Mouse (Mus musculus) liver, embryonic 14.5 days (tissue): ENCODE results near the gene Rnf213. TPM values are rescaled to one million over a fixed set of nuclear protein-coding genes. Genes with fewer than 3 reads are reported as not detected.

ENCODE experiments used
- ATAC-seq: fragments of 200-750 bp; cut with Nextera tagmentation; 2 replicates; pipeline ENCODE4 v1.8.0; 2017; ENCODE audit warnings: moderate number of reproducible peaks, mild to moderate bottlenecking, moderate library complexity; ENCODE audit not compliant: insufficient read depth
- DNase-seq, 3 experiments: peaks; one replicate each; pipeline ENCODE4 v3.0.0-alpha.2; 2012 to 2013; ENCODE audit warnings: low read depth in 3 of 3, low spot score in 3 of 3
- H3K27ac ChIP-seq: fragments of 300-500 bp; sonication (generic); 2 replicates; pipeline ENCODE4 v1.5.1; 2014; ENCODE audit warnings: moderate library complexity, mild to moderate bottlenecking, control low read depth, inconsistent platforms
- H3K27me3 ChIP-seq: fragments of 300-500 bp; sonication (generic); 2 replicates; pipeline ENCODE4 v1.6.1; 2014; ENCODE audit warnings: mild to moderate bottlenecking, low read length, moderate library complexity; ENCODE audit not compliant: control insufficient read depth, insufficient read depth
- H3K36me3 ChIP-seq: fragments of 300-500 bp; sonication (generic); replicated peaks from 2 replicates; pipeline ENCODE4 v1.6.1; 2014; ENCODE audit warnings: low read depth; ENCODE audit not compliant: control insufficient read depth, insufficient read depth
- H3K4me1 ChIP-seq, 2 experiments: fragments of 200-500 bp in 1 of 2; fragments of 300-500 bp in 1 of 2; sonication (generic) in 1 of 2; replicated peaks; 2 replicates each; pipeline ENCODE4 v1.6.1; 2012 to 2014; ENCODE audit warnings: antibody characterized with exemption in 1 of 2, inconsistent platforms in 1 of 2, low read length in 1 of 2; ENCODE audit not compliant: control insufficient read depth in 2 of 2, insufficient read depth in 2 of 2
- H3K4me2 ChIP-seq: fragments of 300-500 bp; sonication (generic); 2 replicates; pipeline ENCODE4 v1.6.1; 2014; ENCODE audit warnings: low read depth, mild to moderate bottlenecking, control low read depth, moderate library complexity
- H3K4me3 ChIP-seq, 2 experiments: fragments of 200-500 bp in 1 of 2; fragments of 300-500 bp in 1 of 2; sonication (generic) in 1 of 2; 2 replicates each; pipeline ENCODE4 v1.5.1; 2012 to 2014; ENCODE audit warnings: low read depth in 2 of 2, low read length in 2 of 2, mild to moderate bottlenecking in 2 of 2, control low read depth in 1 of 2, inconsistent platforms in 1 of 2, moderate library complexity in 1 of 2; ENCODE audit not compliant: insufficient read depth in 1 of 2
- H3K9ac ChIP-seq: fragments of 300-500 bp; sonication (generic); replicated peaks from 2 replicates; pipeline ENCODE4 v1.6.1; 2014; ENCODE audit warnings: mild to moderate bottlenecking, control low read depth, moderate library complexity
- H3K9me3 ChIP-seq: fragments of 300-500 bp; sonication (generic); 2 replicates; pipeline ENCODE4 v1.6.1; 2016; ENCODE audit warnings: low read length, mixed read lengths; ENCODE audit not compliant: control insufficient read depth
- CTCF ChIP-seq: IDR thresholded peaks from 2 replicates; pipeline ENCODE4 v1.5.1; 2016; ENCODE audit warnings: antibody characterized with exemption, low read depth, control low read depth
- EP300 ChIP-seq: IDR thresholded peaks from 2 replicates; pipeline ENCODE4 v1.6.1; 2016; ENCODE audit warnings: antibody characterized with exemption, low read depth
- WGBS: fragments of 180-500 bp; shearing (Covaris S2); extraction: QIAGEN DNeasy Blood & Tissue Kit; methylation state at CpG from one replicate; pipeline ENCODE4 v1.1.7; 2014; ENCODE audit not compliant: insufficient replicate concordance; 5-methylcytosine and 5-hydroxymethylcytosine counted together
- microRNA counts: library from miRNA; unstranded; fragments of <30 nt; microRNA quantifications from one replicate; lab custom pipeline; 2016
- microRNA-seq: library from miRNA; unstranded; fragments of <30 nt; microRNA quantifications from one replicate; pipeline ENCODE4, GENCODE M21; 2016
- polyA plus RNA-seq, 2 experiments: library from polyadenylated mRNA; depleted of rRNA in 1 of 2; stranded (reverse) in 1 of 2; unstranded in 1 of 2; fragments of >200 nt; fragmentation: Nextera tagmentation in 1 of 2; extraction: Ambion mirVana in 1 of 2; gene quantifications; 2 replicates each; pipeline versions ENCODE4 v1.2.1 to v1.2.3; 2012 to 2014

Rnf213 gene
- polyA plus RNA-seq, 2 experiments: 4.9 to 6.5 TPM

GRCm38 (mm10) chr11:119533745-119534144, 140.8 kb downstream of the Rnf213 start:
- 54% methylated on average over 7 of the region's 7 CpGs for WGBS
- Histone ChIP-seq H3K36me3 (no peaks in the 10 kb centered on the region), H3K9ac (no peak overlapping the region), H3K9me3 (no peaks in the 10 kb centered on the region), H3K27ac (no peak overlapping the region), H3K4me2 (no peak overlapping the region), H3K4me3 (no peak overlapping the region), H3K27me3 (no peaks in the 10 kb centered on the region), H3K4me1 (no peaks in the 10 kb centered on the region)
- TF ChIP-seq EP300 (no peak), CTCF (no peak)
- DNase-seq (no peak), ATAC-seq (no peak)

MicroRNAs within 50 kb of the gene (microRNA counts, 519-probe panel; counts per million panel counts)
- 69.9 counts per million for microRNA mmu-miR-1932 (lab: Ali Mortazavi, UCI)

Small RNA genes lying within 50 kb of the gene (microRNA-seq; reads per million reads assigned to microRNA genes)
- gene Mir1932: not detected

Other genes with a start within 250 kb of the Rnf213 start
- 0.92 and 1.0 TPM in 2 replicates for gene Tbc1d16, start 164.6 kb upstream of the Rnf213 start, polyA plus RNA-seq (2012; rRNA removed)
- gene Tbc1d16, start 164.6 kb upstream of the Rnf213 start, polyA plus RNA-seq (2014; fragmentation: Nextera tagmentation; extraction: Ambion mirVana): 0.58 and 0.76 TPM in 2 replicates
- gene Ccdc40, start 164.5 kb upstream of the Rnf213 start, polyA plus RNA-seq (2012; rRNA removed): 0.42 and 0.59 TPM in 2 replicates
- gene Ccdc40, start 164.5 kb upstream of the Rnf213 start, polyA plus RNA-seq (2014; fragmentation: Nextera tagmentation; extraction: Ambion mirVana): 0.29 and 0.42 TPM in 2 replicates
- gene Gaa, start 125.2 kb upstream of the Rnf213 start, polyA plus RNA-seq (2012; rRNA removed): 14.7 and 18.8 TPM in 2 replicates
- 11.8 and 14.7 TPM in 2 replicates for gene Gaa, start 125.2 kb upstream of the Rnf213 start, polyA plus RNA-seq (2014; fragmentation: Nextera tagmentation; extraction: Ambion mirVana)
- 67.7 and 95.8 TPM in 2 replicates for gene Eif4a3, start 93.0 kb upstream of the Rnf213 start, polyA plus RNA-seq (2012; rRNA removed)
- gene Eif4a3, start 93.0 kb upstream of the Rnf213 start, polyA plus RNA-seq (2014; fragmentation: Nextera tagmentation; extraction: Ambion mirVana): 160 and 170 TPM in 2 replicates
- gene Card14, start 85.3 kb upstream of the Rnf213 start, polyA plus RNA-seq (2012; rRNA removed): 0.17 and 0.21 TPM in 2 replicates
- gene Card14, start 85.3 kb upstream of the Rnf213 start, polyA plus RNA-seq (2014; fragmentation: Nextera tagmentation; extraction: Ambion mirVana): 0.18 and 0.23 TPM in 2 replicates
- 1.2 and 1.3 TPM in 2 replicates for gene Sgsh, start 37.6 kb upstream of the Rnf213 start, polyA plus RNA-seq (2012; rRNA removed)
- gene Sgsh, start 37.6 kb upstream of the Rnf213 start, polyA plus RNA-seq (2014; fragmentation: Nextera tagmentation; extraction: Ambion mirVana): 1.3 and 2.2 TPM in 2 replicates
- gene Slc26a11, start 37.5 kb upstream of the Rnf213 start, polyA plus RNA-seq (2012; rRNA removed): 1.2 TPM in 2 replicates
- gene Slc26a11, start 37.5 kb upstream of the Rnf213 start, polyA plus RNA-seq (2014; fragmentation: Nextera tagmentation; extraction: Ambion mirVana): 1.1 and 1.2 TPM in 2 replicates
- gene Endov, start 98.2 kb downstream of the Rnf213 start, polyA plus RNA-seq (2012; rRNA removed): 3.9 and 4.3 TPM in 2 replicates
- 5.0 and 5.1 TPM in 2 replicates for gene Endov, start 98.2 kb downstream of the Rnf213 start, polyA plus RNA-seq (2014; fragmentation: Nextera tagmentation; extraction: Ambion mirVana)
- gene Nptx1, start 154.7 kb downstream of the Rnf213 start, polyA plus RNA-seq (2012; rRNA removed): 0.01 TPM in 1 of 2 replicates, not detected in the other
- 0.06 TPM in 1 of 2 replicates, not detected in the other for gene Nptx1, start 154.7 kb downstream of the Rnf213 start, polyA plus RNA-seq (2014; fragmentation: Nextera tagmentation; extraction: Ambion mirVana)
- 5.7 and 5.8 TPM in 2 replicates for gene Rptor, start 209.8 kb downstream of the Rnf213 start, polyA plus RNA-seq (2012; rRNA removed)
- 3.7 and 4.1 TPM in 2 replicates for gene Rptor, start 209.8 kb downstream of the Rnf213 start, polyA plus RNA-seq (2014; fragmentation: Nextera tagmentation; extraction: Ambion mirVana)